Mouse (Mus musculus) brain, embryonic 14.5 days (tissue): ENCODE measurements around the gene Samt4. TPM values are rescaled to one million over a fixed set of nuclear protein-coding genes. Genes with fewer than 3 reads are reported as not detected.
"Not testable (repeated sequence)": the region's sequence is repeated elsewhere in the genome, so short reads cannot be mapped to it uniquely, and the experiment has no call there.

Source experiments
- DNase-seq: peaks from one replicate; pipeline ENCODE4 v3.0.0-alpha.2; 2011; ENCODE audit warnings: low read depth
- CTCF ChIP-seq: fragments of 200-500 bp; IDR thresholded peaks from 2 replicates; pipeline ENCODE4 v1.5.1; 2012; ENCODE audit warnings: inconsistent platforms, mild to moderate bottlenecking, moderate library complexity, borderline replicate concordance; ENCODE audit not compliant: insufficient read depth, insufficient read length; ENCODE audit errors: extremely low read depth
- polyA plus RNA-seq: library from polyadenylated mRNA; depleted of rRNA; stranded (reverse); fragments of >200 nt; gene quantifications from 2 replicates; pipeline ENCODE4 v1.2.3, GENCODE M21; 2012; rRNA removed

The Samt4 gene
- polyA plus RNA-seq = not detected in 2 replicates

- TF ChIP-seq CTCF = no peak
- no peak for DNase-seq
Measured at GRCm38 (mm10) chrX:154481702-154482101, at the start of gene Samt4. Gene Samt4, plus strand, starts transcription at chrX:154482002.

GRCm38 (mm10) chrX:154443696-154444095 is 38.1 kb upstream of the Samt4 start:
- not testable (repeated sequence) for DNase-seq

- DNase-seq = not testable (repeated sequence)
Measured at GRCm38 (mm10) chrX:154468386-154468785, 13.4 kb upstream of the Samt4 start.

Other genes with a start within 250 kb of the Samt4 start
- not detected in 2 replicates for gene 4930524N10Rik, start 138.6 kb upstream of the Samt4 start, polyA plus RNA-seq
- not detected in 2 replicates for gene Samt2, start 97.4 kb downstream of the Samt4 start, polyA plus RNA-seq